Mouse (Mus musculus) CH12.LX (cell line): ENCODE measurements at regions not wholly inside any gene's neighbourhood (a gene's known extent, or its start where the extent isn't known, plus 50 kb on each side); places are given as distances from the start of the nearest gene placed in this dataset.

Source experiments
- DNase-seq: peaks from one replicate; pipeline ENCODE4 v3.0.0-alpha.2; 2013; ENCODE audit errors: extremely low read depth
- H3K27ac ChIP-seq: 2 replicates; pipeline ENCODE4 v1.5.1; 2012; ENCODE audit warnings: low read depth, mild to moderate bottlenecking, control low read depth, moderate library complexity; ENCODE audit not compliant: insufficient read depth
- H3K27me3 ChIP-seq: replicated peaks from 2 replicates; pipeline ENCODE3; 2012; ENCODE audit warnings: inconsistent platforms
- H3K36me3 ChIP-seq, 2 experiments: replicated peaks in 1 of 2; 2 replicates each; pipeline versions ENCODE3 to v1.6.1; 2012; ENCODE audit warnings: inconsistent platforms in 1 of 2, low read length in 1 of 2, mild to moderate bottlenecking in 1 of 2, mixed read lengths in 1 of 2, moderate library complexity in 1 of 2; ENCODE audit not compliant: control insufficient read depth in 1 of 2, insufficient read depth in 1 of 2
- H3K4me1 ChIP-seq, 2 experiments: 2 replicates each; pipeline ENCODE4 v1.6.1; 2012; ENCODE audit warnings: inconsistent platforms in 1 of 2, moderate library complexity in 1 of 2; ENCODE audit not compliant: insufficient read depth in 2 of 2, control insufficient read depth in 1 of 2
- H3K4me2 ChIP-seq: 2 replicates; pipeline ENCODE4 v1.6.1; 2012; ENCODE audit warnings: low read depth, mild to moderate bottlenecking, control low read depth; ENCODE audit not compliant: poor library complexity, insufficient read depth, severe bottlenecking
- H3K4me3 ChIP-seq, 3 experiments: fragments of 150-350 bp in 1 of 3; sonication (generic) in 1 of 3; replicated peaks in 1 of 3; 2 replicates each; pipeline versions ENCODE3 to v1.5.1; 2011 to 2012; ENCODE audit warnings: low read depth in 2 of 3, low read length in 2 of 3, mild to moderate bottlenecking in 2 of 3, moderate library complexity in 2 of 3, control low read depth in 1 of 3, improper control_type of control experiment in 1 of 3, inconsistent platforms in 1 of 3, mixed read lengths in 1 of 3; ENCODE audit not compliant: poor library complexity in 1 of 3
- H3K79me2 ChIP-seq: replicated peaks from 2 replicates; pipeline ENCODE4 v1.6.1; 2012; ENCODE audit warnings: mild to moderate bottlenecking, moderate library complexity; ENCODE audit not compliant: control insufficient read depth, poor library complexity, insufficient read depth, severe bottlenecking; ENCODE audit errors: extremely low read depth
- H3K9ac ChIP-seq: 2 replicates; pipeline ENCODE4 v1.6.1; 2012; ENCODE audit warnings: low read depth, mild to moderate bottlenecking, control low read depth, moderate library complexity; ENCODE audit not compliant: insufficient read depth
- H3K9me3 ChIP-seq: replicated peaks from 2 replicates; pipeline ENCODE3; 2012; ENCODE audit warnings: low read length, inconsistent platforms, mixed read lengths
- CHD2 ChIP-seq: IDR thresholded peaks from 2 replicates; pipeline ENCODE4 v1.6.1; 2011; ENCODE audit warnings: low read length, improper control_type of control experiment
- E2F4 ChIP-seq: IDR thresholded peaks from 2 replicates; pipeline ENCODE4 v1.6.1; 2011; ENCODE audit warnings: low read depth, low read length, improper control_type of control experiment; ENCODE audit not compliant: insufficient replicate concordance
- KAT2A ChIP-seq: IDR thresholded peaks from 2 replicates; pipeline ENCODE4 v1.6.1; 2012; ENCODE audit warnings: low read length, improper control_type of control experiment, inconsistent platforms; ENCODE audit not compliant: insufficient replicate concordance
- MXI1 ChIP-seq: IDR thresholded peaks from 2 replicates; pipeline ENCODE4 v1.6.1; 2011; ENCODE audit warnings: mild to moderate bottlenecking, low read depth, low read length, improper control_type of control experiment
- NELFE ChIP-seq: IDR thresholded peaks from 2 replicates; pipeline ENCODE4 v1.6.1; 2011; ENCODE audit warnings: low read depth, low read length, improper control_type of control experiment
- POLR2A ChIP-seq: IDR thresholded peaks from 2 replicates; pipeline ENCODE4 v1.6.1; 2011; ENCODE audit warnings: low read depth, mild to moderate bottlenecking, improper control_type of control experiment, low read length
- TBP ChIP-seq: conservative IDR thresholded peaks from 2 replicates; pipeline ENCODE4 v1.6.1; 2011; ENCODE audit warnings: low read depth, low read length, improper control_type of control experiment
- ZMIZ1 ChIP-seq: IDR thresholded peaks from 2 replicates; pipeline ENCODE4 v1.6.1; 2012; ENCODE audit warnings: low read depth, mild to moderate bottlenecking, inconsistent platforms, low read length, improper control_type of control experiment
- dilution Hi-C: fragments of 300-500 bp; cut with MboI; formaldehyde crosslinking; loops from 2 replicates; pipeline ENCODE4 v1.14.3; 2020; ENCODE audit warnings: low sequenced_read_pairs; ENCODE audit not compliant: extremely low pct_unique_long_range_greater_than_20kb, extremely low pct_ligation_motif_present
- in situ Hi-C: fragments of 300-500 bp; cut with MboI; formaldehyde crosslinking; loops from 3 replicates; pipeline ENCODE4 v1.14.3; 2019; ENCODE audit warnings: low sequenced_read_pairs, low pct_ligation_motif_present, low pct_unique_long_range_greater_than_20kb, mixed read lengths

GRCm38 (mm10) chr12:113428901-113429300, 60.4 kb upstream of the Adam6b start:
- Histone ChIP-seq H3K9me3 (no peaks in the 10 kb centered on the region), H3K4me2 (no peak overlapping the region), H3K79me2 (peaks cover 42% of the 10 kb centered on the region), H3K4me1 (no peaks in the 10 kb centered on the region), H3K36me3 (peaks cover 23 to 34% of the 10 kb centered on the region in 2 experiments), H3K4me3 (peak overlapping the region; percentile 64 to 81 (median 78)), H3K9ac (peak overlapping the region; percentile 100), H3K27me3 (no peaks in the 10 kb centered on the region), H3K27ac (peak overlapping the region; percentile 98)
- DNase-seq, result no peak
- peak; percentile 32; the same call in 1 of the 2 replicates for TF ChIP-seq POLR2A
- no peak for TF ChIP-seq MXI1
- peak; percentile 38; the same call in 1 of the 2 replicates for TF ChIP-seq CHD2
- 0 out of 2 replicates have a peak, but pooled peaks have one; percentile 15 for TF ChIP-seq TBP
- TF ChIP-seq ZMIZ1, result peak; percentile 76; the same call in 1 of the 2 replicates
- dilution Hi-C loops (no loop called here), in situ Hi-C loops (loop anchor here (25.0 kb wide), 2 partner anchors 167 to 1733 kb away; no protein-coding TSS in a partner anchor)

- Histone ChIP-seq H3K9me3 (no peaks in the 10 kb centered on the region), H3K9ac (no peak overlapping the region), H3K79me2 (peaks cover 28% of the 10 kb centered on the region)
- no peak for TF ChIP-seq E2F4
- TF ChIP-seq KAT2A, result no peak
- no peak for TF ChIP-seq NELFE
- TF ChIP-seq, all 38 proteins: peak for 0
- Histone ChIP-seq H3K27me3 (no peaks in the 10 kb centered on the region), H3K4me1 (no peaks in the 10 kb centered on the region), H3K4me2 (no peak overlapping the region), H3K27ac (no peak overlapping the region), H3K4me3 (no peak overlapping the region), H3K36me3 (peaks cover 11 to 30% of the 10 kb centered on the region in 2 experiments)
- in situ Hi-C loops, result loop anchor here (25.0 kb wide), 2 partner anchors 168 to 1732 kb away; no protein-coding TSS in a partner anchor
- dilution Hi-C loops, result no loop called here
- no peak for DNase-seq
These were observed 59.0 kb upstream of the Adam6b start for GRCm38 (mm10) chr12:113430340-113430739.
